Mouse (Mus musculus) hindlimb bud, embryonic 11.5 days (tissue): ENCODE results near the gene St6galnac1.
"Not testable (repeated sequence)": the region's sequence is repeated elsewhere in the genome, so short reads cannot be mapped to it uniquely, and the experiment has no call there.

Source experiments
- DNase-seq: peaks from one replicate; pipeline ENCODE4 v3.0.0-alpha.2; 2012; ENCODE audit warnings: low read depth, low spot score; ENCODE audit errors: extremely low spot score

St6galnac1 gene

DNA sequence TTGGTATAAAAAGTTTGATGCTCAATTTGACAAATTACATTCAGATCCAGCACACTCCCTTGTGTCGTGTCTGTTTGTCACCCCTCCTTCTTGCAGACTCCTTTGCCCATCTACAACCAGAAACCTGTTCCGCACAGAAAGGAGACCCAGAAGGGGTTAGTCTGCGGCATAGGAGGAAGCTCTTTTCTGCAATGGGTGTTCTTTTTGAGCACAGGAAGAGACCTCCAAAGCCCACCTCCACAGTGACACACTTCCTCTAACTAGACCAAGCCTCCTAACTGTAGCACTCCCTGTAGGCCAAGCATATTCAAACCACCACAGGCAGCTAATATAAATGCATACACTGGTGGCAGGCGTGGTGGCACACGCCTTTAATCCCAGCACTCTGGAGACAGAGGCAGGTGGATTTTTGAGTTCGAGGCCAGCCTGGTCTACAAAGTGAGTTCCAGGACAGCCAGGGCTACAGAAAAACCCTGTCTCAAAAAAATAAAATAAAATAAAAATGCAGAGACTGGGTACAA, 44.2 kb downstream of the St6galnac1 start:
- not testable (repeated sequence) for DNase-seq

GRCm38 (mm10) chr11:116729276-116730008, 45.9 kb downstream of the St6galnac1 start:
- DNase-seq, result no peak

DNA sequence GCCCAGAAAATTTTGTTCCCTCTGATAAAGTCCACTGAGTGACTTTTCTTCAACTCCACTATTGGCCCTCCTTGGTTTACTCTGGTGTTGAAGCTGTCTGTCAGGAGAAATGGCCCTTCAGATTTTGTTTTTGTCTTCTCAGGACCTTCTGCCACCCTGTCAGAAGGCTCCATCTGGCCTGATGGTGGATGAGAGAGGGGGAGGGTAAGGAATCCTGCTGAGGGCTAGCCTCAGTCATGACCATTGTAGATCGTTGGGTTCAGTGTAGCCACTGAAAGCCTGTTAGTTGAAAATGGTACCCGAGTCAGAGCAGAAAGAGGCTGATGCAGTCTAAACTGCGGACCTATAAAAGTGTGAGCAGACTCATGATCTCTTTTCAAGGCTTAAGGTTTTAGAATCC, 49.2 kb downstream of the St6galnac1 start:
- no peak for DNase-seq

GRCm38 (mm10) chr11:116725031-116725948, 50.0 kb downstream of the St6galnac1 start:
- DNase-seq, result no peak

DNA sequence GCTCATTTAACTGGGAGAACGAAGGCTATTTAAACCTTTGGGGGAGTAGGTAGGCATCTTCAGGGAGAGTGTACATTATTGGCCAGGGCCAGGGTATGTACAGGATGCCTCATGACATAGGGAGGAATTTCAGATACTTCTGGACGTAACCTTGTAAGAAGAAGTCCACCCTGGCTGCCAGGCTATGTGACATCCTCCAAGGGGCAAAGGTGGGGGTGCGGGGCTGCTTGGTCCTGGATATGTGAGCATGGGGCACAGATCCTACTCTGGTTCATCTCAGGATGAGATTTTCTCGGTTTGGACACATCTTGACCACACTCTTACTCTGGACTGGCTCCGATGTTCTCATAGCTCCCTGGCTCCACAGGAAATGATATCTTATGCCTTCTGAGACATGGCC, 52.2 kb downstream of the St6galnac1 start:
- no peak for DNase-seq

DNA sequence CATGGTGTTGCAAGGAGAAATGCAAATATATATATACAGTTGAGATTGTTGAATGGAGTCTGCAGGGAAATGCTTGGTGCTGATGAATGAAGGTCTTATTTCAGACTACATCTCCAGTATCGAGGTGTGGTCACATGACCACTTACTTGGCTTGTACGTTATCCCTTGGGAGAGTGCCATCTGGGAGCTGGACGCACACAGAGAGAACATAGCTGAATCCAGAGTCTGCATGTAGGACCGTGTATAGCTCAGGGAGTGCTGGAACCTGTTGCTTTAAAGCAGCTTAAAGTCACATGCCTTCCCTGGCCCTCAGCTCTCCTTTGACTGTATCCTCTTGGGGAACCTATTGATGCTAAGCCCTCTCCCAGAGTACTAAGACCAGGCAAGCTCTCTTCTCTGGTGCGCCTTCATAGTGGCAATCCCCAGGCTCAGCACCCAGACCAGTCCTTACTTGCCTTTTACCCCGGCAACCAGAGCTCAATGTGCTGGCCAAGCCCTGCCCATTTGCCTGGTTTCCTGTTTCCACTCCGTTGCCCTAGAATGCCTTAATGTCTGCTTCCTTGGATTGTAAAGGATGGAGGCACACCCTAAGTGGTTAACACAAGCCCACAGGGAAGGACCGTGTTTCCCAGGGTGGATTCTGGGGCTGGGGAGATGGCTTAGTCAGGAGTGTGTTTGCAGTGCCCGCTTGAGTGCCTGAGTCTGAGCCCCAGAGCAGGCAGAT, 53.6 kb downstream of the St6galnac1 start:
- DNase-seq, result no peak

GRCm38 (mm10) chr11:116720319-116720865, 54.9 kb downstream of the St6galnac1 start:
- DNase-seq, result no peak
